Mouse (Mus musculus): ENCODE results near the gene Tdrkh. TPM values are rescaled to one million over a fixed set of nuclear protein-coding genes. Genes with fewer than 3 reads are reported as not detected.

Tdrkh gene
- total RNA-seq, 4 experiments from 2014 or later: 5.3 to 6.6 (median 6.1) TPM

- DNase-seq (ENCODE audit: low spot score in 2 of 2): no peak
These were observed 44.0 kb downstream of the Tdrkh start for GRCm38 (mm10) chr3:94457055-94457454.

DNA sequence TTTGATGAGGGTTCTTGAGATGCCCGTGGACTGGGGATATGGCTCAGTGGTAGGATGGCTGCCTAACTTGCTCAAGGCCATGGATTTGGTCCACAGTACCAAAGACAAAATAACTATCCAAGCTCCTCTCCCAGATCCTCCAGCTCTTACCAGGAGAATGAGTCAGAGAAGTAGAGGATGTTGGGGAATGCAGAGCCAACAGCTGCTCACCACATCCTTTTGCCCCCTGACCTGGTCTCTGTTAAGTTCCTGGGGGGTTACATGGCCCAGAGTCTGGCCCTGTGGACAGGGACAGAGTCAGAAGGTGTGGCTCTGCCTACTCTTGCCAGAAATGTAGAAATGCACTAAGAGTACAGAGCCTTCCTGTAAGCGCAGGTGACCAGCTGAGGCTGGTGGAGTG is 46.8 kb downstream of the Tdrkh start:
- no peak for DNase-seq (ENCODE audit: low spot score in 2 of 2)

- no peak for DNase-seq (ENCODE audit: low spot score in 2 of 2)
These were observed 51.0 kb downstream of the Tdrkh start for GRCm38 (mm10) chr3:94463926-94464578.

DNA sequence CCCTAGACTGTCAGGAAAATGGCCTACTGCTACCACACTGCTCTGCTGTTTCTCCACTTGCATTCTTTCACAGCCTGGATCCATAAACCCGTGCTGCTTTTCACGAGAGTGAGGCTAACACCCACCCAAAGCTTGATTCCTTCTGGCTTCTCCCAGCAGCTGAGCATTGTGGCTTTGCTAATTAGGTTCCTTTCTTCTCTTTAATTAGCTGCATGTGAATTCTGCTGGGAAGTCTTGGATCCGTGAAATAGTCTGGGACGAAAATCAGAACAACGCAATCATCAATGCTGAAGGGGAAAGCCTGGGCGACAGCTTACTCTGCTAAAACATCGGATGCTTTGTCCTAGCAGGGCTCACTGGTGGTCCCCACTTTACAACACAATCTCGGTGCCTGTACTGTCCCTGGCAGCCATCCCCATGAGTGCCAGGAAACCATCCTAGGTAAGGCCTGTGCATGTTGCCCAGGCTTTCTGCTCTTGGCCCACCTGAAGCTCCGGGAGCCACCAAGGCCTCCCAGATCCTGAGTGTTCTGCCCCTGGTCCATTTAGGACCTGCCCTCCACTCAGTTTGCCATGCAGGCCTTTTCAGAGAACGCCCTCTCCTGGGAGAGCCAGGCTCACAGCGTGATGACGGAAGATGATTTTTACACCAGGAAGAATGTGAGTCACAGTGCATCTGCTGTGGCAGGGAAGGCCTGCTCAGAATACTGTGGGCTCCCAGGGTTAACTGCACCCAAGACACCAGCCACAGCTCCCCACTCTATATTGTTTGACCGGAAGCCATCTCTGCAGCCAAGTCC is 52.8 kb downstream of the Tdrkh start:
- DNase-seq (ENCODE audit: low spot score in 2 of 2): no peak

DNA sequence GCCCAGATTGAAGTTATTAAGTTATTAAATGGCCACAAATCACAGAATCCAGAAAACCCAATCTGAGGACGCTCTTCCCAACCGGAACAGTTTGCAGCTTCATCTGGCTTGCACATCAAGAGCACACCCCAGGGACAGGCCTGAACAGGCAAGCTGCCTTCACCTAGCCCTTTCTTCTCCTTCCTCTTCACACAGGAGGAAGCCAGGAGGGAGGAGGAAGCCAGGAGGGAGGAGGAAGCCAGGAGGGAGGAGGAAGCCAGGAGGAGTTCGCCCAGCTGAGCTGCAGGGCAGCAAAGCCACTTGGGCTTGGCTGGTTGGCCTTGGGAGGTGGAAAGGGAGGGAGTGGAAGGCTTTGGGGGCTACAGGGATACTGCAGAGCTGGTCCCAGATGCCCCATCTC is 55.9 kb downstream of the Tdrkh start:
- no peak for DNase-seq (ENCODE audit: low spot score in 2 of 2)

DNA sequence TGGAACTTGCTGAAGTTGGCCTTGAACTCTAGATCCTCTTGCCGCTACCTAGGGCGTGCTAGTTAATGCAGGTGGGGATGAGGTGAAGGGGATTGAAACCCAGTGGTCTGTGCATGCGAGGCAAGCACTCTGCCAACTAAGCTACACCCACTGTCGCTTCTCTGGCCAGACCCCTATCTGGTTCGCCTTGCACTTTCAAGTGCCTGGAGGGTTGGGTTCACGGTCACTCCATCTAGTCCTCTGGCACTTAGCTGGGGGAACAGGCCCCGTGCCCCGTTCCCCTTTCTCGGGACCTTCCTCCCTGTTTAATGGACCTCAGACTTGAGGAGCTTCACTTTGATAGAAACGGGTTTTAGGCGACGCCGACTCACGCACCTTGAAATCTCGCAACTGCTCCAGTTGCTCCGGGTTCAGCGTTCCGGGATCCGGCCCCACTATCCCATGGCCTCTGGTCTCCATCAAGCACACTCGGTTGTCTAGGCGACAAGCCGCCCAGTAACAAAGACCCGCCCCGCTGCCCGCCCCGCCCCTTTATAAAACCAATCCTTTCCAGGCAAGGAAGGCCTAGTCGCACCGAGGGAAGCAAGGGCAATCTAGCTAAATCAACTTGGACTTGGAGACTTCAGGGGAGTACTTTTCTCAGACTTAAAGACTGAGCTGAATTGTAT is 59.5 kb downstream of the Tdrkh start:
- DNase-seq (ENCODE audit: low spot score in 2 of 2): no peak

- DNase-seq (ENCODE audit: low spot score in 2 of 2): peak in 1 of 2 experiments; percentile 7
These were observed 60.0 kb downstream of the Tdrkh start for GRCm38 (mm10) chr3:94473115-94473505.

DNA sequence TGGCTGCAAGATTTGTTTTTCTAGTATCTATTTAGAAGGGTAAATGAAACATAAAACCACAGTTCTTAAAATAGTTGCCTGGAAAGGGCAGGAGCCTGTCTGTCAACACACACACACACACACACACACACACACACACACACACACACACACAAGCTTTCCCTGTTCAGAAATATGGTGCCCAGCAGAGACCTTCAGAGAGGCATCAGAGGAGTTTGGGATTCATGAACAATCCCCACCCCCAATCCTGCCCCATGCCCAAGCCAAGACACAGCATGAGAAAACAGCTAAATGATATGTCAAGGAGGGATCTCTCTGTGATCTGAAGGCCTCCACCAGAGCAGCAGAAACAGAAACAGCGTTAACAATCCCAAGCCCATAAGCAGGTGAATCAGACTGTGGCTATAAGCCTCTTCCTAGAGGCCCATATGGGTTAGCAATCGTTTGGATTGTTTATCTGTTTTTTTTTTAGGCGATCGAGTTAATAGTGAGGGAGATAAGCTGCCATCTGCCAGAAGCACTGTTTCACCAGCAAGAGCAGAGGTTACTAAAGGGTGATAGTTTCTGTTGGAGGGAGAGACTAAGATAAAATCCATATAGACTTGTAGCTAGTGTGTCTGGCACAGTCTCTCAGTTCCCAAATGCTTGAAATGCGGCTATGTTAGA is 60.6 kb downstream of the Tdrkh start:
- DNase-seq (ENCODE audit: low spot score in 2 of 2): peak; percentile 30 to 47

DNA sequence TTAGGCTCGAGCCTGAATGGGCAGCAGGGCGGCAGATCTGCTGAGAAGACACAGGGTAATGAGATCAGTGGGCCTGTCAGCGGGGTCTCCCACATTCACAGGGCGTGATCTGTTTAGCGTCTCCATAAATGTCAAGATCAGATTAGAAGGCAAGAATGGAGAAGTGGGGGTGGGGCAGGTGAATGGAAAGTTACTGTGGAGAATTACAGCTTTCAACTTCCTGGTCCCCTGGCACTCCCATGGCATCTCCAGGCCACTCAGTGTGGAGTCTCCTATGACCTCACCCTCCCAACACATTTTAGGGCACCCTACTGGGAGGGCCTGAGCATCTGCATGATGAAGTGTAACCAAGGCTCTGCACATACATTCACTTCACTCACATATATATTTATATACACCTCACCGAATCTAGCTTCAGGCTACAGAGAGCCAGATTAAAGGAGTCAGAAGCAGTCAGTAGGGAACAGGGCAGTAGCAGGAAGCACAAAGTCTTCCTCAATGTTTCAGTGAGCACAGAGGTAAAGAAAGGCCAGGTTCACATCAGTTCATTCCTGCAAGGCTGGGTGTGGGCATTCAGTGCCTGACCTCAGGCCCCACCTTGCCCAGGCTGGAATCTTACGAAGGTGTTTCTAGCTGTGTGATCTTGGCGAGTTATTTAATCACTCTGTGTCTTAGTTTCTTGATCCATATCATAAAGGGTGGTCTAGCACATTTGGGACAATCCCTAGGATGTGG is 63.4 kb downstream of the Tdrkh start:
- DNase-seq (ENCODE audit: low spot score in 2 of 2): no peak

DNA sequence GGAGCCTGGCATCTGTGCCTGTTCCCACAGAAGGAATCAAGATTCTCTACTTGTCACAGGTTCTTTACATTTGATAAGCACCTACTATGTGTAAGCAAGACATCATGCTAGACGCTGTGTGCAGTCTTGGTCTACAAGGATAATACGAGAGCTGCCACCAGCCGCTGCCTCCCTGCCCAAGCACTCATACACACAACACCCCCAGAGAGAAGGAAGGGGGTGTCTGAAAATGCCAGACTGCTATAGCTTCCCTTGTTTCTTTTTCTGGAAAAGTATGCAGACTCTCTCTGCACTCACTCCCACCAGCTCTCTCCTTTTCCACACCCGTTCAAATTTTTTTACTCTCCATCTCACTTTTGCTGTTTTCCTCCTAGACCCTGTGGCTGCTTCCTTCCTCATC is 64.4 kb downstream of the Tdrkh start:
- DNase-seq (ENCODE audit: low spot score in 2 of 2): no peak

- no peak for DNase-seq (ENCODE audit: low spot score in 2 of 2)
These were observed 64.9 kb downstream of the Tdrkh start, which contains the start of gene Celf3 for GRCm38 (mm10) chr3:94477981-94478422. Gene Celf3 (plus strand): TSS chr3:94478295.

- no peak for DNase-seq (ENCODE audit: low spot score in 2 of 2)
These were observed 65.6 kb downstream of the Tdrkh start for GRCm38 (mm10) chr3:94478591-94479169.

- DNase-seq (ENCODE audit: low spot score in 2 of 2): no peak
These were observed 66.5 kb downstream of the Tdrkh start for GRCm38 (mm10) chr3:94479564-94479963.

DNA sequence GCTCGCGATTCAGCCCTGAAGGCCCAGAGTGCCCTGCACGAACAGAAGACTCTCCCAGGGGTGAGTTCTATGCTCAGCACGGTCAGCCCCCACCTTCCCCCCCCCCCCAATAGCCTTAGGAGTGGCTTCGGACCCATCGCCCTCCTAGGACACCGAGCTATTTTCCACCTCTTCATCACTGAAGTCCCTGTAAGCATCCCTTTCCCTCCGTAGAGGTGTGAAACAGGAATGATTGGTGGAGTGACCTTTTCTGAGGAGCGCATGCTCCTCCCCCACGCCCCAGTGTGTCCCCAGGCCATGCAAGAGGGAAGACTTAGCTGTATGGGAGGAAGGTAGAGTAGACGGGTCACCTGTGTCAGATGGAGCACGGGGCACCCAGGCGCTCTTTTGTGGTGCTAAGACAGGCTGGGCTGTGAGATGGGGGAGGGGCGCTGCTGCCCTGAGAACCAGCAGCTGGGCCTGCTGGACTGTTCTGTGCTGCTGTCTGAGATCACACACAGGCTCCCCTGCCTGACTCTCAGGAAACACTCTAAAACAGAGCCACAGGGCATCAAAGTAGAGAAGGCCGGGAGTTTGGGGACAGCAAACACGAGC is 67.3 kb downstream of the Tdrkh start, which contains the start of gene Riiad1:
Gene Riiad1 (minus strand): TSS at position 51 of the 594 bp plus-strand sequence.
- DNase-seq (ENCODE audit: low spot score in 2 of 2): no peak

GRCm38 (mm10) chr3:94481429-94481828 is 68.4 kb downstream of the Tdrkh start:
- peak; percentile 19 to 60 for DNase-seq (ENCODE audit: low spot score in 2 of 2)

GRCm38 (mm10) chr3:94482764-94483385 is 69.8 kb downstream of the Tdrkh start:
- peak in 1 of 2 experiments; percentile 34 for DNase-seq (ENCODE audit: low spot score in 2 of 2)

- no peak for DNase-seq (ENCODE audit: low spot score in 2 of 2)
These were observed 70.8 kb downstream of the Tdrkh start for GRCm38 (mm10) chr3:94483790-94484439.

All from gastrocnemius, adult 8-10 months (tissue).